Mouse (Mus musculus): Measurements from ENCODE around the gene Ptprg.

Gene Ptprg

DNA sequence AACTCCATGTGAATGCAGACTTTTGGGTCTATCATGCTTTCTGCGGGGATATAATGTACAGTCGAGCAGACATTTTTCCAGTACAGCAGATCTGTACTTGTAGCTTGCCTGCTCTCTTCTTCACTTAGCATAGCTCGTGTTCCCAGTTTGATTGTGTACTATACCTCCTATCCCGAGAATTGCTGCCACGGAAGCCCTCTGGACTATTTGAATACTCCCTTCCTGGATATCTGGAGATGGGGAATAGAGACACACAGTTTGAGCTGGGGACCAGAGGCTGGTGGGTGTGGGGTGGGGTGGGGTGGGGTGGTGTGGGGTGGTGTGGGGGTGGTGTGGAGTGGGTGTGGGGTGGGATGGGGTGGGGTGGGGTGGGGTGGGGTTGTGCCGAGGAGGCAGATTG is 263.9 kb downstream of the Ptprg start:
- in situ Hi-C loops (cut with MboI; ENCODE audit: unreplicated experiment in 2 of 2) = no loop called here

DNA sequence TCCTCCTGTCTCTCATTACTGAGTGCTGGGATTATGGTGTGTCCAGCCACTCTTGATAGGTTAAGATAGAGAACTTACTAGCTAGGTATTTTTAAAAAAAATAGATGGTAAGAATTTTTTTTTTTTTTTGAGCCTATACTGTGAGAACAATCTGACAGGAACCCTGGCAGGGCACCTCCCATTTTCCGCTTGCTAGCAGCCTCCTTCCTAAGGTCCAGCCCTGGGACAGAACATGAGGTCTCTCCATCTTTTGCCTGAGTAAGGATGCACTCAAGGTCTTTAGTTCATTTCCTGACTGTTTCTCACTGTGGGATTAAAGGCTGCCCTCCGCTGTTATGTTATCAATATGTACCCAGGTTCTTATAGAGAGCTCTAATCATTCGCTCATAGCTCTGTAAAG is 264.7 kb downstream of the Ptprg start:
- in situ Hi-C loops (cut with MboI; ENCODE audit: unreplicated experiment in 2 of 2) = no loop called here

DNA sequence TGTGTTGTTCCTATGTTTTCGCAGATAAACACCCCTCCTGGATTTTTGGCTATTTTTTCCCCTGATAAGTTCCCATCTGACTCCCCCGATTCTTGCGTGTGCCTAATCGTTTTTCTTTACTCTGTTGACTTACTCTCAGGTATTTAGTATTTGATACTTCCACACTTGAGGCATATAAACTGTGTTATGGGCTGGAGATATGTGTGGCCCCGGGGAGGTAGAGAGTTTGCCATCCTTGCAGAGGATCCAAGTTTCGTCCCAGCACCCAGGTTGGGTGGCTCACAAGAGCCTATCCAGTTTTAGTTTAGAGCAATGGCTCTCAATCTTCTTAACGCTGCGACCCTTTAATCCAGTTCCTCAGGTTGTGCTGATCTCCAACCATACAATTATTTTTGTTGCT is 265.4 kb downstream of the Ptprg start:
- in situ Hi-C loops (cut with MboI; ENCODE audit: unreplicated experiment in 2 of 2) = no loop called here

DNA sequence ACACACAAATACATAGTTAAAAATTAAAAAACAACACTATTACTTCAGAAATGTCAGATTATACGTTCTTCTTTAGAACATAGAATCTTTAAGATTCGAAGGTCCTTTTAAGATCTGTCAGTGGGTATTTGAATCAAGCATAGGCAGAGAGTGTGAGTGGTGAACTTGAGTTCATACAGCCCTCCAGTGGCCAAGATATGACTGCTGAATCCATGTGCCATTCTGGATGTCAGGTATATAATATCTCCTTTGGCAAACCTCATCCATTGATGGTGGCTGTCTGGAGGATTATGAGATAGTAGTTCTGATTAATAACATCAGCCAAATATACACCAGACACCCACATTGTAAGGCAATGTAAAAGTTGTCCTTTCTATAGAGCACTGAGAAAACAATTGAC is 266.0 kb downstream of the Ptprg start:
- in situ Hi-C loops (cut with MboI; ENCODE audit: unreplicated experiment in 2 of 2) = no loop called here

DNA sequence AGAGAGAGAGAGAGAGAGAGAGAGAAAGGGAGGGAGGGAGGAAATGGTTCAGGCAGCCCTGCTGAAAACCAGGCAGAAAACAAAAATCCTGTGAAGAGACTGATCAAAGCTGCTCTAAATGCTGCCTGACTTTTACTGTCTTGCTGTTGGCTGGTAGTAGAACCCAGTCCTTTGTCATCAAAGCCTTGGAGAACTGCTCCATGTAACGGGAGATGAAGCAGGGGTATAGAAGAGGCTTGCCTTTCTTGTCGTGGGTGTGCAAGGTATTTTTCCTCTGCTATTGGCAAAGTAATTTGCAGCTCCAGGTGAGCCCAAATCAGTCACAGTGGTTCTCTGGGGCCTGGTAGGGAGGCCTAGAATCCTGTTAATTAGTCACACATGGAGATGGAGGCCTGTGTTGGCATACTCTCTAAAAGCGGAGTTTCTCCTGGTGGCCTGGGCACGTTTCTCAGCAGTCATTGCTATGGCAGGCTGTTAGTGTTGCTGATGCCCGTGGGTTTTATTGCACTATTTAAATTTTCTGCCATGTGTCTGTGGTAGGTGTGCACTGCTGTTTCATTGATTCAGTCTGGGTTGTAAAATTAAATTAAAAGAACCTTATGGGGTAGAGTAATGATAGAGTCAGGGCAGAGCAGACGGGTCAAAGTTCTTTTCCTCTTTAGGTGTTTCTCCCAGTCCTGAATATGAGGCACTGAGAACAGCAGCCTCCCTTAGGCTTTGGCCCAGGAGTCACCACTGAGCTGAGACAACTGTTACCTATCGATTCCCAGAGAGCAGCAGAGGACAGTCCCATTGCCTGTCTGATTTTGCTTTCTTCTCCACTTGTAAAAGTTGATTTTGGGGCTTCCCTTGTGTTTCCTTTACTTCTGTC is 269.7 kb downstream of the Ptprg start:
- in situ Hi-C loops (cut with MboI; ENCODE audit: unreplicated experiment in 2 of 2) = no loop called here

DNA sequence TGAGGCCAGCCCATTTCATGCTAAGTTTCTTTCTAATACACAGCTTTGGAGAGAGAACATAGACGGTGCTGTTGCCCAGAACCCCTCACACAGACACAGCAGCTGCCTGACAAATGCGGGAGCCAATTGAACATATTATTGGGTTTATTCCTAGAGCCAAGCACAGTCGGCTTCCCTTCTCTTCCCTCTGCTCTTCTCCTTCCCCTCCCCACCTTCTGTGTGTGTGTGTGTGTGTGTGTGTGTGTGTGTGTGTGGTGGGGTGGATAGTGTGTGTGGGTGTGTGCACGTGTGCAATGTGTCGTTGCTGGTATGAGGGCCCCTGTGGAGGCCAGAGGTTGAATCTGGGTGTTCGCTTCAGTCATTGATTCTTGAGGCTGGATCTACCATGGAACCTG is 270.4 kb downstream of the Ptprg start:
- in situ Hi-C loops (cut with MboI; ENCODE audit: unreplicated experiment in 2 of 2) = no loop called here

DNA sequence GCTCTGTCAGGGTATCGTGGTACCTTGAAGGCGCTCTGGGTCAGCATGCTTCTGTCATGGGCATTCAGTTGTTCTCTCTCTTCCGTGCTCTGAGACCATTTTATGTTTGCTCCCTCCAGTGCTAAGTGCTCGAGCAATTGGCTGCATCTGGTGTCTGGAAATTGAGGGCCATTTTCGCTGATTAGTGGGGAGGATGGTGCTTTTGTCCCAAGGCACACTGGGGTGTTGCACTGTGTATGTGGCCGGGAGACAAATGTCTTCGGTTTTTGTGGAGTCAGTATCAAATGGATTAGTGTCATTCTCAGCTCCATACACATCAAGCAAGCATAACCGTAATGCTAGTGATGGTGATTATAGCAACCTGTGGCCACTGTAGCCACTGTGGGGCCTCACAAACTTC is 271.6 kb downstream of the Ptprg start:
- in situ Hi-C loops (cut with MboI; ENCODE audit: unreplicated experiment in 2 of 2) = no loop called here

DNA sequence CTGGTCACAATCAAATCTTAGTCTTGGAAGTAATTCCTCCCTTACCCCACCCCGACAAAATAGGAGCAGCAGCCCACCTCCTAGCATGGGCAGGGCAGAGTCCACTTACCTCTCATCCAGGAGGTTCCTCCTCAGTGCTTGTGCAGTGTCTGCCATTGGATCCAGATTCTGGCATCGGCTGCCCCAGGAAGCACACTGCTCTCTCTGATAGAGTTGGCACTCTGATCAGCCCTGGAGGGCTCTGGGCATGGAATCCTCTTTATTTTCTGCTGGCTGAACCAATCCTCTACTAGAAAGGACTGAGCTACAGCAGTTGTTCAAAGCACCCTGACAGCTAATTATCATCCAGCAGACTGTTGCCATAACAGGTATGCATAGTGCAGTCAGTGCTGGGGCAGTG is 272.2 kb downstream of the Ptprg start:
- in situ Hi-C loops (cut with MboI; ENCODE audit: unreplicated experiment in 2 of 2) = no loop called here

DNA sequence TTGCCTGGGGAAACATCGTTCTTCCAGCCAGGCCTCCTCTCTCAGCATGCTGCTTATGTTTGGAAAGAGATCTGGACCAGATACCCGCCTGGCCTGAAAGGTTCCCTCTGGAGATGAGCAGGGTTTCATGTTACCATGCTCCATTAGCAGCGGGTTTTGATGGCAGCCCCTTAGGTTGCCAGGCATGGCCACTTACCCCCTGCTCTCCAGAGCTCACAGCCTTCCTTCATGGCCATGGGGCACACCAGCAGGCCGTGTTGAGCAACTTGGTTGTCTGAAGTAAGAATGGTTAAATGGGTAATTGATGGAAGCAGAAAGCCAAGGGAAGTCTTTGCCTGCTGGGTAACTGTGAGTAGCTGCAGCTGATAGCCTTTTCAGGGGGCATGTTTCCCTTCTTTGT is 274.8 kb downstream of the Ptprg start:
- in situ Hi-C loops (cut with MboI; ENCODE audit: unreplicated experiment in 2 of 2) = no loop called here

DNA sequence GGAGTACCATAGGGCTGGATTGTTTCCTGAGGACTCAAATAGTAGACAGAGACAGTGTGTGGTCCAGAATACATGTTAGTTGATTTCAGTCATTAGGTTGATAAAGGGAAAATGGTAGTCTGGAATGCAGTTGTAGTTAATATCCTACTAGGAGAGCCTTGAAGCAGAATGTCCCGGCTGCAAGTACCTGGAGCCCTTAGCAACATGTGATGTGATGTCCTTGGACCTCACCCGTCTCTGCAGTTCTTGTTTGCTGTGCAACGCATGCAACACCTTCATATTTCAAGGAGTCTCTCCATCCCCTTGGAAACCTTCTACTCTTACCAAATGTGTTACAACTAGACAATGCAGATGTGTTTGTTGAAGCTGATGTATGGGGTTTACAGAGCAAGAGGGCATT is 280.3 kb downstream of the Ptprg start:
- in situ Hi-C loops (cut with MboI; ENCODE audit: unreplicated experiment in 2 of 2) = no loop called here

DNA sequence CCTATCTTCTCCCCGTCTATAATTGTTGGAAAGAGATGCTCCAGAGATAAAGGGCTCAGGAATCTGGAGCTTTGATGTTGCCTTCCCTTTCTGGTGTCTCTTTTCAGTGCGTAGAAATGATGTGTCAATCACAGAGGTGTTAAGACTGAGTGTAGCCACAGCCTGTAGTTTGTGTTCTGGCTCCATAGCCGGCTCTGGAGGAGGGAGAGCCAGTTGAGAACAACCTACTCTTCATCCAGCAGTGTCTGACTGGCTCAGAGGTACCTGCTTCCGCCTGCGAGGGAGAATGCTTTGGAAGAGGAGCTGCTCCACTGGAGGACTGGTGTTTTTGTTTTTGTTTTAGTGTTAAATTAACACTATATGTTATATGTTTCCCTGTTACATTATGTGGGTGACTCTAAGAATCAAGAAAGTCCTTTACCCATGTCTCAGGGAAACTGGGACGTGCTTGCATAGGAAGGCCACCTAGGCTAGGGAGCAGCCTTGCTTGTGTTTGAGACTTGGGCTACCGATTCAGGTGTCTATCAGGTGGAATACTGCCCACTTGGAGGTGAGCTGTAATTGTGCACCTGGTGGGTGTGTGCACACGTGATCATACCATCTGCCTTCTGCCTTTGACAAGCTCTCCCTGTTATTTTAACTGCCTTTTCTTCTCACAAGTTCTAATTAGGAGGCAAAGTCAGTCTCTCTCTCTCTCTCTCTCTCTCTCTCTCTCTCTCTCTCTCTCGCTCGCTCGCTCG is 282.5 kb downstream of the Ptprg start:
- in situ Hi-C loops (cut with MboI; ENCODE audit: unreplicated experiment in 2 of 2) = no loop called here

DNA sequence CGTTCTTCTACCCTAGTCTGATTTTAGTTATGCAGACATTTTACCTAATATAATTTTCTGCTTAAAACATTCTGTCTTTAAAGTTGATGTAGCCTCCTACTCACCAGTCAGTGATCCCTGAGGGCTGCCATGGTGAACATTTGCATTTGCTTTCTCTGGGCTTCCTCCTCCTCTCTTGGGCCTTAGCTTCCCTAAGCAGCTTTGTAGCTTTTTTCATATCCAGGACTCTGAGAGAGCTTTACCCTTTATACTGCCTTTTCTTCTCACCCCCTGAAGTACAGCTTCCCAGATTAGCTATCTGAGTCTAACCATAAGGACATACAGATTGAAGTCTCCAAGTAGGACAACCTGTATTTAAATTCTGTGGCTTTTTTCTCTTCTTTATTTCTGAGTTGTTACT is 284.4 kb downstream of the Ptprg start:
- in situ Hi-C loops (cut with MboI; ENCODE audit: unreplicated experiment in 2 of 2) = no loop called here

DNA sequence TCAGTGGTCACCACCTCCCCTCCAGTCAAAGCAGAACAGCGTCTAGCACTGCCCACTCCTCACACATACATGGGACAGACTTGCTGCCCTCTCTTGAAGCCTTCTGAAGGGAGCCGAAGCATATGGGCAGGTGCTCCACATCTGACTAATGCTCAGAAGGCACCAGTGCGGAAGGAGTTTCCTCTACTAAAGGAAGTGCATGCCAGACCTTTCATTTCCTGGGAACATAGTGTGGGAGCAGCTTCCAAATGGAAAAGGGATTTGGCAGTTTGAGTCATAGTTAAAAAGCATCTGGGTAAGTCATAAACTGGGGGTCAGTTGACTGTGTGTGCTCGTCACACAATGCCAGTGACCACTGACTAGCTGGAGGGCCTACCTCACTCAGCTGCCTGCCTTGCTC is 288.3 kb downstream of the Ptprg start:
- in situ Hi-C loops (cut with MboI; ENCODE audit: unreplicated experiment in 2 of 2) = no loop called here

DNA sequence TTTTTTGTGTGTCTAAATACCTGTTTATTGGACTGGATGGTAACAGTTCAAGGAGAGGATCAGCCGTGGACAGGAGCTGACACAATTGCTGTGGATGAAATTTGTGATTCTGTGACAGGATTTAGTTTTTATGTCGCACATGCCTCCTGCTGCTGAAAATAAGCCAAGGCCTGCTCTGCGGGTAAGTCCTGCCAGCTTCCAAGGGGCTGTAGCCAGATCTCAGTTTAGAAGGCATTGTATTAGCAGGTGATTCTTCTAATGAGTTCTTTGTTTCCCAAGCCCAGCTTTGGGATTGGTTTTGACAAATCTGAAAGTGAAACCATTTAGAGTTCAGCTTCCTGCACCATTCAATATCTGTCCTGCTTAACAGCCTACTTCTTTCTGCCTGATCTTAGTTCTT is 299.6 kb downstream of the Ptprg start:
- in situ Hi-C loops (cut with MboI; ENCODE audit: unreplicated experiment in 2 of 2) = no loop called here

DNA sequence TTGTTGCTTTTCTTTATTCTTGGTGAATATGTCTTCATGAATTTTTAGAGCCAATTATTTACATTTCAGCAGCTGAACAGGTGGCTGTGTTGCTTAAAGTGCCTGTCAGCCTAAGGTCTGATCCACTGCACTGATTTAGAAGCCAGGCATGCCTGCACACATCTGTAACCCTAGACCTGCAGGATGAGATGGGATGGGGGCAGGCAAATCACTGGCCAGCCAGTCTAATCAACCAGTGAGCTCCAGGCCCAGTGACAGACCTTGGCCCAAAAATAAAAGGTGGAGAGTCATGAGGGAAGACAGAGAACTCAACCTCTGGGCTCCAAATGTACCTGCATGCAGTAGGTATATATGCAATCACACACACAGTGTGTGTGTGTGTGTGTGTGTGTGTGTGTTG is 302.2 kb downstream of the Ptprg start:
- in situ Hi-C loops (cut with MboI; ENCODE audit: unreplicated experiment in 2 of 2) = no loop called here

DNA sequence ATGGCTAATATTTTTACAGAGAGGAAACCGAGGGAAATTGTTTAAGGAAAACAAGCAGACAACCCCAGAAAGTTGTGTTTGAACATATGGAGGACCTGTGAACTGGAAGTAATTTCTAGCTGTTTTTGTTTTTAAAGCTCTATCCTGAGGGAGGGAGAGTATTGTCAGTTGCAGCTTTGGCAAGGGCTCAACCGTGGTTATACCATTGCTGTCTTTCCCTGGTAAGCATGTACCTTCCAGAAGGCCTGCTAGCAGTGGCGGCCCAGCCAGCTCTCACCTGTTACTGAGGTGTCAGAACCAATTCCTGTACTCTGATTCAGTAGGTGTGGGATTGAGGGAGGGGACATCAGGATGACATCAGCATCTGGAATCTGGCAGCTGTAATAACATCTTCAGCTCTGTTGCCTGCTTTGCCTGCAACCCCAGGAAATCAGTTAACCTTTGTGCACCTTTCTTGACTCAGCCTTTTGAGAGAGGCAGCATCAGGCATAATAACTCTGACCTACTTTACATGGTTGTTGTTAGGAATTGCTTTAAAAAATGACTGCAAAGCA is 304.7 kb downstream of the Ptprg start:
- in situ Hi-C loops (cut with MboI; ENCODE audit: unreplicated experiment in 2 of 2) = no loop called here

DNA sequence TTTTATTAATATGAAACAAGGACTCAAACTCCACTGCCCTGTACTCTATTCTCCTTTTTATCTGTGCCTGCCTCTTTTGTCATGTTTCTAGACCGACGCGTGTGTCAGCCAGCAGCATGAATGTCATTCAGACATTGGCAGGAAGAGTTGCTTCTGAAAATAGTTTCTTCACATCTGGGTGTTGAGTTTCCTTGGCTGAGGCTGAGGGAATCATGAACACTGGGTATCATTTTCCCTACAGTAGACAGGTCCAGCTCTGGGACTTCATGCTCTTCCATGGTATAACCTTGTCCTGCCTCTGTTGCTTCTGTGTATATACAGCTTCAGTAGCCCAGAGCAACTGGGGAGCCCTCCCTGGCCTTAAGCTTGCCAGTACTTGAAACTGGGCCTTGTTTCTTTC is 310.0 kb downstream of the Ptprg start:
- in situ Hi-C loops (cut with MboI; ENCODE audit: unreplicated experiment in 2 of 2) = no loop called here

DNA sequence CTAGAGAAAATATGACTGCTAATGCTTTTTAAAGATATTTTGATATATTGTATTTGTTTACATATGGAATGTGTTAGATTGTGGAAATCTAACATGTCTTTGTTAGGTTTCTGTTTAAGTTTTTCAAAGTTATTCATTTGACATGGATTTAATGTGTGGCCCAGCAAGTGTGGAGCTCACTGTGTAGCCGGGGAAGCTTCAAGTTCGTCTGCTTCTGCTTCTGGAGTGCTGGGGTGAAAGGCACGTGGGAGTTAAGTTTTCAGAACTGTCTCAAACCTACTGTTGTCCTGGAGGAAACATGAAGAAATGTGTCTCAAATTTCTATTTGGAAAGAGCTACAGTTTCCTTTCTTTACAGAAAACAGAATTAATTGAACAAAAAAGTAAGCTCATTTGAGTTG is 311.5 kb downstream of the Ptprg start:
- in situ Hi-C loops (cut with MboI; ENCODE audit: unreplicated experiment in 2 of 2) = no loop called here

DNA sequence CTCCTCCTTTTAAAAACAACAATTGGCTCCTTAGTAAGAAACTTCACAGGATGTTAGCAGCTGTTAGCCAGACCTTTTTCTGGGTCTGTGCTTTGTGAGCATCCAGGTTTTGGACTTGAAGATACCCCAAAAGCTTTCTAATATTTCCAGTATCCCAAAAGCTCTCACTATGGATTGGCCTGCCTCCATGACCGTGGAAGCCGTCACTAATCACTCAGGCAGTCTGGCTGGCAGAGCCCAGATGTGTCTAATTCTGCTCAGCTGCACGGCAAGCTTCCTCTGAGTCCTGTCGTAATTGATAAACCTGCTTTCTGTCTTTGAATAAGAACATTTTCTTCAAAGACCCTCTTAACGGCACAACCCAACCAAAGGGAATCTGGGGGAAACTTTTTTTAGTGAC is 312.0 kb downstream of the Ptprg start:
- in situ Hi-C loops (cut with MboI; ENCODE audit: unreplicated experiment in 2 of 2) = no loop called here

DNA sequence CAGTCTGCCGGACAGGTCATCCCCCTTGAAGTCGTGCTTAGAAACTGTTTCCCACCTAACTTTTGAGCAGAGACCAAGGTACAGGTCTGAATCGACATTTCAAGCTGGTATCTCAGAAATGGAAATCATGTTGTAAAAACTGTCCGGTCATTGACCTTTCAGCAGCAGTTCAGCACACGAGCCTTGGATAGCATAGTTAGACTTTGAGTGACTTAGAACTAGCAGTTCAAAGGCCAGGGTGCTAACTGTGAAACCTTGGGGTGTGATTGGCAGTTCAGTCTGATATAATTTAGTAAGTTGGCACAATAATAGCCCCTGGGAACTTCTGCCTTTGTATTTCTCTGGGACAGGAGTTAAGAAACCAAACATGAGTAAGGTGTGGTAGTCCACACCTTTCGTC is 312.5 kb downstream of the Ptprg start:
- in situ Hi-C loops (cut with MboI; ENCODE audit: unreplicated experiment in 2 of 2) = no loop called here

DNA sequence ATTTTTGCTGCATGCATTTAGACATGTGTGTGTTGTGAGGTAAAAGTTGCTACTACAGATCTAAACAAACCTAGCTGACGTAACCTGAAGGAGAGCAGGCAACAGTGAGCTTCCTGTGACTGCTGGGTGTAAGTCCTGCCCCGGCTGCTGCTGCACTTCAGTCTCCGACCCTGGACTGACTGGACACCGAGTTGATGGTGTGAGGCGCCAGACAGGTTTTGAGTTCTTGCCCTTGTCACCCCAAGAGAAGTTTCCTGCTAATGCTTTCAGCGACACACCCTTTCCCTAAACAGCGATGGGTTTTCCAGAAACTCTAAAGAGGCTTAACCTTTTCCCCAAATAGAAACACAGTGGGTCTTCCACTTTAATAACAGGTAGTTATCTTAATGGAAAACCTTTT is 313.1 kb downstream of the Ptprg start:
- in situ Hi-C loops (cut with MboI; ENCODE audit: unreplicated experiment in 2 of 2) = no loop called here

DNA sequence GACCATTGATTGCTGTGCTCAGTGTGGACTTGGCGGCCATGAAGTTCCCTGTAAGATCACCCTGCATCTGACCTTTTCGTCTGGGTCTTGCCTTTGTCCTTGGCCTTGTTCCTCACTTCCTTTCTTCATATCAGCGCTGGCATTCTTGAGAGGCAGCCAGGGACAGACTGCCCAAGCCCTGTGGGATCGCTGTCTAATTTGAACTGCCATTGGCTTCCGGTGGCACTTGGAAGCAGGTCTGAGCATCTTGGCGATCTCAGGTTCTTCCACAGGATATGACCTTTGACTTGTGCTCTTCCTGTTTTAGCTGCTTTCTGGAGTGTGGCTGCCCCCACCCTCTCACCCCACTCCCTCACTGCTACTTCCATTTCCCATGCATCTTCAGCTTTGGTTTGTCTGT is 315.3 kb downstream of the Ptprg start:
- in situ Hi-C loops (cut with MboI; ENCODE audit: unreplicated experiment in 2 of 2) = no loop called here
